Mouse (Mus musculus): Measurements from ENCODE around the gene Nudt22. TPM values are rescaled to one million over a fixed set of nuclear protein-coding genes. Genes with fewer than 3 reads are reported as not detected.

Nudt22 gene
- polyA plus RNA-seq, 1 experiment from 2014 or later = 16.9 TPM

GRCm38 (mm10) chr19:6969291-6969664 is 26.6 kb downstream of the Nudt22 start:
- H3K27ac ChIP-seq (ENCODE audit: low read depth, low read length) = peak overlapping the region; percentile 32; the same call in 1 of the 2 replicates

GRCm38 (mm10) chr19:6968491-6969271 is 27.2 kb downstream of the Nudt22 start:
- H3K27me3 ChIP-seq (replicated peaks; ENCODE audit: control insufficient read depth, insufficient read depth, low read length) = no peaks in the 10 kb centered on the region
- ATAC-seq (replicated peaks; ENCODE audit: low FRiP score) = no peak
- H3K4me3 ChIP-seq (ENCODE audit: low read depth, low read length) = peak overlapping the region; percentile 75
- H3K9me3 ChIP-seq (ENCODE audit: control insufficient read depth, low read length) = no peaks in the 10 kb centered on the region
- H3K4me1 ChIP-seq (replicated peaks; ENCODE audit: control insufficient read depth, insufficient read depth, low read length) = peaks cover 44% of the 10 kb centered on the region
- H3K4me2 ChIP-seq = peak overlapping the region; percentile 92
- no peak for DNase-seq (ENCODE audit: low spot score)
- peak overlapping the region; percentile 76 for H3K9ac ChIP-seq (ENCODE audit: low read depth, low read length)
- no peak overlapping the region for H3K27ac ChIP-seq (ENCODE audit: low read depth, low read length)
- 9% methylated on average over 15 of the region's 15 CpGs for WGBS
- peaks cover 12% of the 10 kb centered on the region; the same call in 1 of the 2 replicates for H3K36me3 ChIP-seq (ENCODE audit: control insufficient read depth, insufficient read depth, low read length)

More at GRCm38 (mm10) chr19:6969291-6969664, 26.6 kb downstream of the Nudt22 start:
- Histone ChIP-seq H3K9ac (ENCODE audit: low read depth, low read length) (peak overlapping the region; percentile 76), H3K36me3 (ENCODE audit: control insufficient read depth, insufficient read depth, low read length) (peaks cover 9% of the 10 kb centered on the region; the same call in 1 of the 2 replicates), H3K4me2 (peak overlapping the region; percentile 92), H3K4me1 (replicated peaks; ENCODE audit: control insufficient read depth, insufficient read depth, low read length) (peaks cover 49% of the 10 kb centered on the region), H3K9me3 (ENCODE audit: control insufficient read depth, low read length) (no peaks in the 10 kb centered on the region), H3K27me3 (replicated peaks; ENCODE audit: control insufficient read depth, insufficient read depth, low read length) (no peaks in the 10 kb centered on the region), H3K4me3 (ENCODE audit: low read depth, low read length) (peak overlapping the region; percentile 75)
- ATAC-seq (replicated peaks; ENCODE audit: low FRiP score) = no peak
- DNase-seq (ENCODE audit: low spot score) = no peak
- under 1% methylated on average over 20 of the region's 20 CpGs for WGBS

GRCm38 (mm10) chr19:6956461-6956860 is 39.5 kb downstream of the Nudt22 start:
- Histone ChIP-seq H3K4me1 (replicated peaks; ENCODE audit: control insufficient read depth, insufficient read depth, low read length) (peaks cover 13% of the 10 kb centered on the region), H3K4me3 (ENCODE audit: low read depth, low read length) (no peak overlapping the region), H3K36me3 (ENCODE audit: control insufficient read depth, insufficient read depth, low read length) (peaks cover 36% of the 10 kb centered on the region), H3K27ac (ENCODE audit: low read depth, low read length) (no peak overlapping the region), H3K9me3 (ENCODE audit: control insufficient read depth, low read length) (no peaks in the 10 kb centered on the region), H3K27me3 (replicated peaks; ENCODE audit: control insufficient read depth, insufficient read depth, low read length) (no peaks in the 10 kb centered on the region), H3K9ac (ENCODE audit: low read depth, low read length) (no peak overlapping the region), H3K4me2 (no peak overlapping the region)
- ATAC-seq (replicated peaks; ENCODE audit: low FRiP score) (no peak), DNase-seq (ENCODE audit: low spot score) (no peak)
- 82% methylated on average over 10 of the region's 10 CpGs for WGBS

- ATAC-seq (replicated peaks; ENCODE audit: low FRiP score) = no peak
- 85% methylated on average over 7 of the region's 7 CpGs for WGBS
- peaks cover 14% of the 10 kb centered on the region for H3K4me1 ChIP-seq (replicated peaks; ENCODE audit: control insufficient read depth, insufficient read depth, low read length)
- no peaks in the 10 kb centered on the region for H3K9me3 ChIP-seq (ENCODE audit: control insufficient read depth, low read length)
- no peak for DNase-seq (ENCODE audit: low spot score)
- no peak overlapping the region for H3K9ac ChIP-seq (ENCODE audit: low read depth, low read length)
- no peak overlapping the region for H3K27ac ChIP-seq (ENCODE audit: low read depth, low read length)
- peaks cover 32% of the 10 kb centered on the region for H3K36me3 ChIP-seq (ENCODE audit: control insufficient read depth, insufficient read depth, low read length)
- H3K27me3 ChIP-seq (replicated peaks; ENCODE audit: control insufficient read depth, insufficient read depth, low read length) = no peaks in the 10 kb centered on the region
- H3K4me3 ChIP-seq (ENCODE audit: low read depth, low read length) = no peak overlapping the region
- H3K4me2 ChIP-seq = no peak overlapping the region
These were observed 40.5 kb downstream of the Nudt22 start for GRCm38 (mm10) chr19:6955424-6955823.

GRCm38 (mm10) chr19:6954046-6954445 is 41.9 kb downstream of the Nudt22 start:
- Histone ChIP-seq H3K4me2 (no peak overlapping the region), H3K27ac (ENCODE audit: low read depth, low read length) (no peak overlapping the region; the same call in 1 of the 2 replicates)

GRCm38 (mm10) chr19:6952712-6953037 is 43.2 kb downstream of the Nudt22 start:
- no peak for ATAC-seq (replicated peaks; ENCODE audit: low FRiP score)
- peaks cover 27% of the 10 kb centered on the region for H3K4me1 ChIP-seq (replicated peaks; ENCODE audit: control insufficient read depth, insufficient read depth, low read length)
- 4% methylated on average over 3 of the region's 3 CpGs for WGBS

More at GRCm38 (mm10) chr19:6954046-6954445, 41.9 kb downstream of the Nudt22 start:
- Histone ChIP-seq H3K9ac (ENCODE audit: low read depth, low read length) (no peak overlapping the region), H3K4me3 (ENCODE audit: low read depth, low read length) (no peak overlapping the region), H3K36me3 (ENCODE audit: control insufficient read depth, insufficient read depth, low read length) (peaks cover 20% of the 10 kb centered on the region), H3K27me3 (replicated peaks; ENCODE audit: control insufficient read depth, insufficient read depth, low read length) (no peaks in the 10 kb centered on the region), H3K4me1 (replicated peaks; ENCODE audit: control insufficient read depth, insufficient read depth, low read length) (peaks cover 27% of the 10 kb centered on the region), H3K9me3 (ENCODE audit: control insufficient read depth, low read length) (no peaks in the 10 kb centered on the region)
- ATAC-seq (replicated peaks; ENCODE audit: low FRiP score) = no peak
- DNase-seq (ENCODE audit: low spot score) = no peak
- WGBS = 72% methylated on average over 9 of the region's 9 CpGs

GRCm38 (mm10) chr19:6951994-6952711 is 43.8 kb downstream of the Nudt22 start:
- H3K4me3 ChIP-seq (ENCODE audit: low read depth, low read length) = peak overlapping the region; percentile 64
- H3K9ac ChIP-seq (ENCODE audit: low read depth, low read length) = peak overlapping the region; percentile 89
- H3K36me3 ChIP-seq (ENCODE audit: control insufficient read depth, insufficient read depth, low read length) = peaks cover 15% of the 10 kb centered on the region
- H3K27me3 ChIP-seq (replicated peaks; ENCODE audit: control insufficient read depth, insufficient read depth, low read length) = no peaks in the 10 kb centered on the region
- ATAC-seq (replicated peaks; ENCODE audit: low FRiP score) (peak; percentile 51), DNase-seq (ENCODE audit: low spot score) (peak; percentile 77)
- no peaks in the 10 kb centered on the region for H3K9me3 ChIP-seq (ENCODE audit: control insufficient read depth, low read length)
- peaks cover 27% of the 10 kb centered on the region for H3K4me1 ChIP-seq (replicated peaks; ENCODE audit: control insufficient read depth, insufficient read depth, low read length)
- H3K27ac ChIP-seq (ENCODE audit: low read depth, low read length) = peak overlapping the region; percentile 98
- H3K4me2 ChIP-seq = peak overlapping the region; percentile 98
- WGBS = 2% methylated on average over 31 of the region's 31 CpGs

More at GRCm38 (mm10) chr19:6952712-6953037, 43.2 kb downstream of the Nudt22 start:
- peaks cover 16% of the 10 kb centered on the region for H3K36me3 ChIP-seq (ENCODE audit: control insufficient read depth, insufficient read depth, low read length)
- H3K9me3 ChIP-seq (ENCODE audit: control insufficient read depth, low read length) = no peaks in the 10 kb centered on the region
- H3K4me3 ChIP-seq (ENCODE audit: low read depth, low read length) = peak overlapping the region; percentile 64
- H3K27ac ChIP-seq (ENCODE audit: low read depth, low read length) = peak overlapping the region; percentile 98
- H3K27me3 ChIP-seq (replicated peaks; ENCODE audit: control insufficient read depth, insufficient read depth, low read length) = no peaks in the 10 kb centered on the region
- H3K4me2 ChIP-seq = peak overlapping the region; percentile 98
- peak overlapping the region; percentile 89 for H3K9ac ChIP-seq (ENCODE audit: low read depth, low read length)
- no peak for DNase-seq (ENCODE audit: low spot score)

GRCm38 (mm10) chr19:6951381-6951968 is 44.4 kb downstream of the Nudt22 start:
- no peaks in the 10 kb centered on the region for H3K27me3 ChIP-seq (replicated peaks; ENCODE audit: control insufficient read depth, insufficient read depth, low read length)
- 0% methylated on average over 35 of the region's 35 CpGs for WGBS
- DNase-seq (ENCODE audit: low spot score) = peak; percentile 87
- H3K27ac ChIP-seq (ENCODE audit: low read depth, low read length) = peak overlapping the region; percentile 98
- peak overlapping the region; percentile 64 for H3K4me3 ChIP-seq (ENCODE audit: low read depth, low read length)
- peak overlapping the region; percentile 89 for H3K9ac ChIP-seq (ENCODE audit: low read depth, low read length)
- H3K9me3 ChIP-seq (ENCODE audit: control insufficient read depth, low read length) = no peaks in the 10 kb centered on the region
- H3K4me2 ChIP-seq = peak overlapping the region; percentile 98
- H3K4me1 ChIP-seq (replicated peaks; ENCODE audit: control insufficient read depth, insufficient read depth, low read length) = peaks cover 27% of the 10 kb centered on the region
- peak; percentile 73 for ATAC-seq (replicated peaks; ENCODE audit: low FRiP score)
- H3K36me3 ChIP-seq (ENCODE audit: control insufficient read depth, insufficient read depth, low read length) = peaks cover 10% of the 10 kb centered on the region; the same call in 1 of the 2 replicates
